Mouse (Mus musculus): ENCODE data around the gene Prdx6.

The Prdx6 gene

DNA sequence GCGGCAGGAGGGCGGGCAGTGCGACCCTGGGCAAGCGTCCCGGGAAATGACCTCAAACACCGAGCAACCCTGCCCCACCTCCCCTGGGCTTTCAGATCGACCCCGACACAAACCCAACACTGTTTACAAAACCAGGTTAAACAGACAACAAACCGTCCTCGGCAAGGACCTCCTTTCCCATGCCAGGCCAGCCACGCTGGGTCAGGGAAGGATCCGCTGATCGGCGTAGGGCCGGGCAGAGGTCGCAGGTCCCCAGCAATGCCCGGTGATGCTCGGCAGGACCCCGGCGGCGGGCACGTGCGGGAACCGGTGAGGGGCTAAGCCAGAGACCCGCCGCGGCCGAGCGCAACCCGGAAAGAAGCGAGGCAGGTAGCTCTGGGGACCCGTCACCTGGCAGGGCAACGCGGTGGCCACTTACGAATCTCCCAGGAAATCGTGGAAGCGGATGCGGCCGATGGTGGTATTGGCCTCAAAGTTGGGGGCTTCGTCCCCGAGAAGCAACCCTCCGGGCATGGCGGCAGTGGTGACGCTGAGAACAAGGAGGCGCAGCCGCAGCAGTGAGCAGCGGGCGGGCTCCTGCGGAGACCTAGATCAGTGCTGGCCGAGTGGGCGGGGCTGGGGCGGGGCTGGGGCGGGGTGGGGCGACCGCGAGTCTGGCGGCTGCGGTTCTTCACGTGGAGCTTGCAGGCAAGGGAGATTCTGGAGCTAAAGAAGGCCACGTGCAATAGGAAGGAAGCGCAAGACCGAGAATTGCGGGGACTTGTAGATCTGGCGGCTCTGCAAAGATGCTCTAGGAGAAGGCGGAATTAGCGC lies at the start of gene Prdx6:
TSS of gene Prdx6 (minus strand) at position 616 of the 813 bp plus-strand sequence.
- DNase-seq = peak; percentile 83

DNA sequence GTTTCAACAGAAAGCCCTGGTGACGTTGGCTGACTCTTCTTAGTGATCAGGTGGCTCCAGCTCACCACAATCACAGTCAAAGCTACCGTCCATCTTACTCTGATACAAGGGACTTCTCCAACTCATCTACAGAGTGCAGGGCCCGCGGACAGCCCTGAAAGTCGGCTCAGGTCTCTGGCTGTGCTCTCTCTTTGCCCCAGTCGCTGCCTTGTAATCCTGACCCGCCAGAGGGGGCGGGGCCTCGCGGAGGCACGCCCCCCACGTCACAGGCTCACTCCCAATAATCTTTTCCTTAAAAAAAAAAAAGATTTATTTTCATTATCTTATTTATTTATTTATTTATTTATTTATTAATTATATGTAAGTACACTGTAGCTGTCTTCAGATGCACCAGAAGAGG lies 37.2 kb upstream of the Prdx6 start:
- no peak for DNase-seq

DNA sequence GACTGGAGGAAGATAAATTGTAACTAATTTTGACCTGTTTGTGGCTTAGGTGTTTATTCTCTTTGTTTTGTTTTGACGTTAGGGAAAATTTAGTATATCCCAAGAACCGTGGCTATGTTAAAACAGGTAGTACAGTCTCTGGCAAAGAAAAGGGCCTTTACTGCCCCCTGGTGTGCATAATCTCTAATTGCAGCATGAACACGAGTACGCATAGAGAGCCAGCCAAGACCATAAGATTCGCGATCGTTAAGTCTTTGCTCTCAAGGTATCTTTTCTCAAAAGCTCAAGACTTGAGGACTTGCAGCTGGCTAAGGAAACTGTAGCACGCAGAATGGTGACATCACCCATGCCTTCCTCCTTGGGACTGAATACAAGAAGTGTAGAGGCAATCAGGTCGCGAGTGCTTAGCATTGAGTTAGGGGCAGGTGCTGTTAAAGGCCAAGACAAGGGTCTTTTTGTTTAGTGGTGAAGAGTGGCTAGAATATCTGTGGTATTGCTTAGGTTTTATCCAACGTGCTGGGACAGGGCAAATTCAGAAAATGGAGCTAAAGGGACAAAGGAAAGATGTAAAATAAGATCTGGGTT lies 35.8 kb upstream of the Prdx6 start:
- DNase-seq = peak; percentile 46 to 57

DNA sequence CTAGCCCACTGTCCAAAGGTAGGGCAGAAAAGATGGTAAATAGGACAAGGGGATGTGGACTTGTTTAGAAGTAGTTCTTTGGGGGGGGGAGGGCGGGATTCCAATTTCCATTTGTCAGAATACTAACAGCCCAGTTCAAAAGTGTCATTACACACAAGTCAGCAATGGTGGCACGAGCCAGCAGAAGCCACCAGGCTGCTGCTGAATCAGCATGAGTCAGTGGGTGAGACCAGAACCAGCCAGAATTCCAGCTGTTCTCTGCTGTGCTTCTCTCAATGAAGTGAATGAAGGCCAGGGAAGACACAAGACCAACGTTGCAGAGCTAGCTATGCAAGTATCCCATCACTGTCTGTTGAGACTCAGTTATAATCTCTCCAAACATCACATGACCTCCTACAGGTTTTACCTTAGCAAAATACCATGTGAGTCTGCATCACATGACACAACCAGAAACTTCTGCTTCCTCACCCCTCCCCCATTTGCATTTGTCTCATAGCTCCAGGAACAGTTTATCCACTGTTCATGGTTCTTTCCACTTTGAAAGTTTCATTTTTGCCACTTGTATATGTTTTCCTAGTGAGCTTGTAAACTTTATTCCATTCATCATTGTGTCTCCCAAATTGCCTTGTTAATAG lies 30.2 kb upstream of the Prdx6 start:
- no peak for DNase-seq

GRCm38 (mm10) chr1:161279244-161279908 lies 28.4 kb upstream of the Prdx6 start:
- DNase-seq = no peak

- no peak for DNase-seq
Observed at GRCm38 (mm10) chr1:161273486-161273885, 22.5 kb upstream of the Prdx6 start.

DNA sequence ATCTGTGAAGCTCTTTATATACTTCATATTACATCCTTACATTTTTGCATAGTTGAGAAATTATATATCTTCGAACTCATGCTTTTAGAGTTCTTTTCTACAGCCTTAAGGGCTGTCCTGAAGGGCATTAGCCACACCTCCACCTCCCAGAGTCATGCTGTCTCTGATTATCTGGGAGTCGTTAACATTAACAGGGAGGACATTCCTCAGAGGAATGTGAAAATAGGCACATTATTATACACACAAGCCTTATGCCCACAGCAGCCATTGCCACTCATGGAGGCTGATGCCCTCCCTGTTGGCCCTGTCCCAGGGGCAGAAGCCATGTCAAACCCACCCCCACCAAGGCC lies 20.4 kb upstream of the Prdx6 start:
- DNase-seq = no peak

DNA sequence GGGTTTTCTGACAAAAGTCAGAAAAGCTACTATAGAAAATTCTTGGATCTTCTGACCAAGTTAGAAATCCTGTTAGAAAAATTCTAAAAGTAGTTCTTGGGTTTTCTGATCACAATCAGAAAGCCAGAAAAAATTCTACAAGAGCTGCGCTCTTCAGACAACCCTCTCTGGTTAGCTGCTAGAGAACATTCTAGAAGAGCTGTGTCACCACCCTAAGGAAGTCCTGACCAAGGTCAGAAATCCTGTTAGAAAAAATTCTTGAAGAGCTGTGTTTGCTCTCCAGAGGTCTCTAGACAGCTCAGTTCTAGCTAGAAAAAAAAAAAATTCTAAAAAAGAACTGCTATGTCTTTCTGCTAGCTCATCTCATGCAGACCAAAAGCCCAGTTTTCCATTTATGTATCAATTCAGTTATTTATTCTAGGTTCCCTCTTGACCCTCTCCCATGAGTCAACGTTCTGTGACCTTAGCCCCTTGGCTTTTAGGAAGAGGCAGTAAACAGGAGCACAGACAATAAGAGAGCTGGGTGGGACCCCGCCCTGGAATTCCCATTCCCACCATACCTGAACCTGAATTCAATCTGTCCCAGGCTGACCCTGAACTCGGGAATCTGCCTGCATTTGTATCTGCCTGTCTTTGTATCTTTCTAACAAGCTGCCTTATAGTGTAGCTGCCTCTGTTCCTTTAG lies 19.9 kb upstream of the Prdx6 start:
- no peak for DNase-seq

DNA sequence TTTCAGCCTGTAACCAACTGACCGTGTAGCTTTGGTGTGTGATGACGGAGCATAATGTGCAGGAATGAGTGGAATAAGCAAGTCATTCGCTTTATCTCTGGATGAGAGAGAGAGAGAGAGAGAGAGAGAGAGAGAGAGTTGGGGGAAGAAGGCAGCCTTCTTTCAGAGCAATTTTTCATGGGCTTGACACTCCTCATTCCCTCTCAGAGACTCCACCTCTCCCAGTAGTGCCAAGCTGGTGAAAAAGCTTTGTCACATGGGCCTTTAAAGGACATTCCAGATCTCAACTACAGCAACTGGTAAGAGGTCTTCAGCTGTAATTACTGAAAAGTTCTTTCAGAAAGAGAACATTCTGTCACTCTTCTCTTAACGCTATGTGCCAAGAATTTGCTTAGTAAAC lies 18.3 kb upstream of the Prdx6 start:
- DNase-seq = no peak

DNA sequence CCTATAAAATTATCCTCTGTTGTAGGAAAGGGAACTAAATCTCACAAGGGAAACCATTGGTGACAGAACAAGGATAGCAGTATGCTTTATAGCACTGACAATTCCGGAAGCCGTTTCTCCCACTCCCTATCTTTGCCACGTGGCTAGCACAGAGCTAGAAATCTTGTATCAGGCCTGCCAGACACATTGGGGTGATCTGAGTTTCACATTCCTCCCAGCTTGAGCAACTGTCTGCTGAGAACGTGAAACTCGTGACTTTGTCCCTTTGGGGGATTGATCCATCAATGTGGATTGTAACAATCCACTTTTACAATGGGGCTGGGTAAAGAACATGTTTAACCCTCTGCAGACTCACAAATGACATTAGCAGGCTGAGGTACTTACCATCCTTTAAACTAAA lies 17.9 kb upstream of the Prdx6 start:
- no peak for DNase-seq

DNA sequence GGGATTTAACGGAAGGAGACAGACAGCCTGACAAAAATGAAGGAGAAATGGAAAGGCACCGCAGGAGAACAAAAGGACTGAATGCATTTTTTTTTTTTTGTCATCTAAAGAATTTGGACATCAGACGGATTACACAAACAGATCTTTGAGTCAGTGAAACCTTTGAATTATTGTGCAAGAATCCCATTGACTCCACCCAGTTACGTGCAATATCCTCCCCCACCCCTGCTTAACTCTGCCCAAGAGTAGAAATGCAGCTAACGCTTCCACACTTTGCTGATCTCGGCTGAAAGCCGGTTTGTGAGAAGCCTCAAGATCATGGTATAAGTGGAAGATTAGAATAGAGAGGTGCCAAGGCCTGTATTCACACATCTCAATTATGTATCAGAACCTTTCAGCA lies 17.1 kb upstream of the Prdx6 start:
- DNase-seq = no peak

DNA sequence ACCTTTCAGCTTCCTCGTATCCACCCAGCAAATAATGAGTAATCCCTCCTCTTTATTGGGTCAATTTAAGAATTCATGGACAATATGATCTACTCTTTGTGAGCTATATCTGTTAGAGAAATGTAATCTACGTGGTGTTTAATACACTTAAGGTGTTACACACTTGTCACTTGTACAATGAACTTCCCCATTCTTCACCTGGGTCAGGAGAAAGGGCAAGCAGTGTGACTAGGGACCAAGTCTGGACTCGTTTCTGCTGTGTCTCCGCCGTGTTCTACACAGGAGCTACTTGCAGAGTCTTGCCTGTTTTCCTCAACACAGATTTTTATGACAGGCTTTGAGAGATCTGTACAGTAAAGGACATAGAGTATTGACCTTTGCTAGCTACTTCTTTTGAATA lies 13.9 kb upstream of the Prdx6 start:
- DNase-seq = no peak

DNA sequence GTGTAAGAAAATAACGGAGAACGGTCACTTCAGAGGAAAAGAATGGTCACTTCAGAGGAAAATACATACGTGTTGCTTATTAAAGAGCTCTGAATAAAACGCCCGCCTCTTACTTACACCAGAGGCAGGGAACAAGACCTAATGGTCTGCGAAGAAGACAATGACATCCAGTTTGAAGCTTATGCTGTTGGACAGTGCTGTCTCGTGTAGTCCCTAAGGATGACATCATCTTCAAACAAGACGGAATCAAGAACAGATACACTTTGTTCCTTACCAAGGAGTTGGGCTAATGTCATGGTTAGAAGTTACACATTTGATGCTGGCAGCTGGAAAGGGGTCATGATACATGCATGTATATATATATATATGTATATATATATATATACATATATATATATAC lies 12.6 kb upstream of the Prdx6 start:
- no peak for DNase-seq

GRCm38 (mm10) chr1:161262542-161262941 lies 11.5 kb upstream of the Prdx6 start:
- DNase-seq = no peak

DNA sequence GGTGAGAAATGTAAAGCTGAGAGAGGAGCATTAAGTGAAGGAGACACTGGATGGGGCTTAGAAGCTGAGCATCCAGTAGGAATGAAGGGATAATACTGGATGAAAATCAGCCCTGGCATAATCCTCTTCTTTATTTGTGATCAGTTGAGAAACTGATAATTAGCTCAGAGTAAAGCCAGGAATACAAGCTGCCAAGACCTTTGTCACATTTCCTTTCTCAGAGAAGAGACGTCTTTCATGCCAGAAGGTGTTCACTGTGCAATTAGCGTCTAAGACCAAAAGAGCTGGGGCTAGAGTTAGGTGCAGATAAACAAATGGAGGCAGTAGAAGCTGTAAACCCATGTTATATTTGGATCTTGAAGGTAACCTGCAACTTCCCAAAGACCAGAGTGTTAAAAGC lies 9.7 kb upstream of the Prdx6 start:
- DNase-seq = no peak

DNA sequence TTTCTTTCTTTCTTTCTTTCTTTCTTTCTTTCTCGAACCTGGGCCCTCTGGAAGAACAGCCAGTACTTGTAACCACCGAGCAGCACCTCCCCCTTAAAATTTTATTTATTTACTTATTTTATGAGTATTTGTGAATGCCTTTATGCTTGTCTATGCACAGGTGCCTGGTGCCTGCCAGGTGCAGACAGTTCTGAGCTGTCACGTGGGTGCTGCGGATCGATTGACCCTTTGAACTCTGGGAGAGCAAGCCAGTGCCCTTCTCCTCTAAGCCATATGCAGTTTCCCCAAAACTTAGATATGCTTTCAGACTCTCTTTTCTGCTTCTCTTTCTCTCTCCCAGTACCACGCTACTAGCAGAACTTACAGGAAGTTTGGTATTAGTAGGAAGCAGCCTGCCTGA lies 8.1 kb upstream of the Prdx6 start:
- DNase-seq = no peak

DNA sequence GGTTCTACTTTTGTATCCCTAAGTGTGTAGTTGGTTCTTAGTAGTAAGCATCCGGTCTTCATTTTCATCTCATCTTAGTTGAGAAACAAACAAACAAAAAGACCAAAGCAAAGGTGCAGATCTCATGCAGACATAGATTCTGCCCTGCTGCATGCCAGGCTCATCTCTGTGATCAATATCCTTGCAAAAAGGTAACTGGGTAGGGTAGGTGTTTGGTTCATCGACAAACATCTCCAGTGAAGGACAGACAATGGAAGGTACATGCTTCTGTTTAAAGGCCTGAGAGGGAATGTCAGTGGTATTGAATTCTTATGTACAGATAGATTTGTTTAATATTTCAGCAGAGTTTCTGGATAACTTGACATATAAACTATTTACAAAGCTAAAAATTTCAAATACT lies 7.3 kb upstream of the Prdx6 start:
- DNase-seq = no peak

GRCm38 (mm10) chr1:161256918-161257317 lies 5.9 kb upstream of the Prdx6 start:
- no peak for DNase-seq

GRCm38 (mm10) chr1:161254361-161254760 lies 3.3 kb upstream of the Prdx6 start:
- DNase-seq = no peak

- DNase-seq = no peak
Observed at GRCm38 (mm10) chr1:161252901-161253300, 1.9 kb upstream of the Prdx6 start.

- no peak for DNase-seq
Observed at GRCm38 (mm10) chr1:161252365-161252764, 1.3 kb upstream of the Prdx6 start.

DNA sequence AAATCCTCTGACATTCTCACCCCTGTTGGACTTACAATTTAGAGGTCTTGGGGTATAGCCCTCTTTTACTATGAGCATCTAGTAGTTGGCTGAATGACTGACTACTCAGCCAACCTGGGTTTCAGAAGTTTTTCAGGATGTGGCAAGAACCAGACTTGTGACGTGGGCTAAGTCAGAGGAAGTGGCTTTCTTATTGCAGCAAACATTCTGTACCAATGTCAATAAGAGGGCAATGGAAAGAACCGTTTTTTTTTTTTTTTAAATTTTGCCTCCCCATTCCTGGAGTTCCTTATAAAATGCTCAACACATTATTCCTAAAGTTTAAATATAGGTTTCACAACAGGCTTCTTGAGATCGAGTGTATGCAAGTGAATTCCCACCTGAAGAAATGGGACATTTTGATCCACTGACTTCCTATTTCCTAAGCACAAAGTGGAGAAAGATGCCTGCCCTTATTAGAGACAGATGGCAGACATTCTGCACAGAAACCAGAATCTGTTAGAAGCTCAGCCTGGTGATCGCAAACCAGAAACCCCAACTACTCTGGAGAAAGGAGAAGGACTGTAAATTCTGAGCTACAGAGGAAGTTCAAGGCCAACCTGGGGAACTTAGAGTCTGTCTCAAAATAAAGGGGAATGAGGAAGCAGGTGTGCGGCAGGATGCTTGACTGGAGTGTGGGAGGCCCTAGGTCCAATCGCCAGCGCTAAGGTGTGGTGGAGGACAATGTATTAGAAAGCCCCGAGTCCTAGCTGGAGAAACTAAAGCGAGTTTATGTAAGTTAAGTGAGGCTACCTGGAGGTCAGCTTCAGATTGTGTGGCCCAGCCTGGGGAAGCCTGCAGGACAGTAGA lies 622 bp upstream of the Prdx6 start:
- no peak for DNase-seq

Data from cerebellum, adult 18-20 months (tissue).